Mouse (Mus musculus): ENCODE measurements around the gene Slc22a13.

DNA sequence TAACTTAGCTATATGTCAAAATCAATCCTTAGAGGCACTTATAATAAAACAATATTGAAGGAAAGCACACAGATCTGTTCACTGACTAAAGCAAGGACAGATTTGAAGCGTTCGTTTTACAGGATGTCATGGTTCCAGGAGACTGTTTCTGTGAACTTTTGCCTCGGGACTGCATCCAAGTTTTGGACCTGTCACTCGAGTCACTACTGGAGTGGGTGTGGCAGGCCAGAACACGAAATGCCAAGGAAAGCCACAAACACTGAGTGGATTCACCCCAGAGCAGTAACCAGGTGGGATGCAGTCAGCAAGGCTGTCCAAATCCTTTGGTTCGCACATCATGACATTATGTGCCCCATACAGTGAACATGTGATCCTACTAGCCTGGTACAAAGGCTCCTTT is 5.7 kb upstream of the Slc22a13 start:
- TF ChIP-seq EP300 (optimal IDR thresholded peaks at IDR 0.05) (no peak), CTCF (IDR thresholded peaks at IDR 0.05; ENCODE audit: low read depth) (no peak)
